Mouse (Mus musculus) limb, embryonic 14.5 days (tissue): ENCODE measurements around the gene Ddx51. TPM values are rescaled to one million over a fixed set of nuclear protein-coding genes. Genes with fewer than 3 reads are reported as not detected.

Source experiments
- ATAC-seq: fragments of 200-750 bp; cut with Nextera tagmentation; 2 replicates; pipeline ENCODE4 v1.8.0; 2017; ENCODE audit warnings: low read depth, moderate number of reproducible peaks, moderate TSS enrichment; ENCODE audit not compliant: low FRiP score
- DNase-seq: peaks from one replicate; pipeline ENCODE4 v3.0.0-alpha.2; 2015; ENCODE audit warnings: low spot score
- H3K27ac ChIP-seq: fragments of 300-500 bp; sonication (generic); replicated peaks from 2 replicates; pipeline ENCODE4 v1.5.1; 2014; ENCODE audit warnings: low read depth, mild to moderate bottlenecking, low read length, moderate library complexity, mixed read lengths
- H3K27me3 ChIP-seq: fragments of 300-500 bp; sonication (generic); 2 replicates; pipeline ENCODE4 v1.6.1; 2014; ENCODE audit warnings: low read length, mixed read lengths; ENCODE audit not compliant: control insufficient read depth, insufficient read depth
- H3K36me3 ChIP-seq: fragments of 300-500 bp; sonication (generic); 2 replicates; pipeline ENCODE4 v1.6.1; 2014; ENCODE audit warnings: mild to moderate bottlenecking, low read length, moderate library complexity, mixed read lengths; ENCODE audit not compliant: control insufficient read depth, insufficient read depth
- H3K4me1 ChIP-seq: fragments of 300-500 bp; sonication (generic); 2 replicates; pipeline ENCODE4 v1.6.1; 2014; ENCODE audit warnings: antibody characterized with exemption, low read length, mixed read lengths; ENCODE audit not compliant: control insufficient read depth, insufficient read depth
- H3K4me2 ChIP-seq: fragments of 300-500 bp; sonication (generic); replicated peaks from 2 replicates; pipeline ENCODE4 v1.6.1; 2014; ENCODE audit warnings: low read depth, mild to moderate bottlenecking, low read length, moderate library complexity; ENCODE audit not compliant: severe bottlenecking
- H3K4me3 ChIP-seq: fragments of 300-500 bp; sonication (generic); replicated peaks from 2 replicates; pipeline ENCODE4 v1.5.1; 2014; ENCODE audit warnings: low read length
- H3K9ac ChIP-seq: fragments of 300-500 bp; sonication (generic); 2 replicates; pipeline ENCODE4 v1.6.1; 2014; ENCODE audit warnings: mild to moderate bottlenecking, low read depth, low read length, moderate library complexity; ENCODE audit not compliant: severe bottlenecking
- H3K9me3 ChIP-seq: fragments of 300-500 bp; sonication (generic); 2 replicates; pipeline ENCODE4 v1.6.1; 2016; ENCODE audit warnings: low read length; ENCODE audit not compliant: control insufficient read depth
- POLR2A ChIP-seq: fragments of 200-500 bp; IDR thresholded peaks from 2 replicates; pipeline ENCODE4 v1.8.0; 2012; ENCODE audit warnings: inconsistent platforms, mild to moderate bottlenecking, moderate library complexity, borderline replicate concordance; ENCODE audit not compliant: insufficient read depth, insufficient read length; ENCODE audit errors: extremely low read depth
- WGBS: fragments of 180-500 bp; shearing (Covaris S2); extraction: QIAGEN DNeasy Blood & Tissue Kit; methylation state at CpG from one replicate; pipeline ENCODE4 v1.1.7; 2014; 5-methylcytosine and 5-hydroxymethylcytosine counted together
- polyA plus RNA-seq, 2 experiments: library from polyadenylated mRNA; depleted of rRNA in 1 of 2; stranded (reverse) in 1 of 2; unstranded in 1 of 2; fragments of >200 nt; fragmentation: Nextera tagmentation in 1 of 2; extraction: Ambion mirVana in 1 of 2; gene quantifications; 2 replicates each; pipeline versions ENCODE4 v1.2.1 to v1.2.3; 2012 to 2014

The Ddx51 gene
- polyA plus RNA-seq, 2 experiments, result 28.2 to 29.2 TPM

GRCm38 (mm10) chr5:110659682-110660081 is 6.4 kb downstream of the Ddx51 start:
- Histone ChIP-seq H3K4me1 (no peaks in the 10 kb centered on the region), H3K4me2 (no peak overlapping the region), H3K36me3 (peaks cover 83% of the 10 kb centered on the region), H3K27ac (no peak overlapping the region), H3K4me3 (no peak overlapping the region), H3K9ac (no peak overlapping the region), H3K27me3 (no peaks in the 10 kb centered on the region), H3K9me3 (no peaks in the 10 kb centered on the region)
- no peak for DNase-seq
- no peak for ATAC-seq
- no peak for TF ChIP-seq POLR2A

- Histone ChIP-seq H3K4me2 (no peak overlapping the region), H3K27me3 (no peaks in the 10 kb centered on the region), H3K9me3 (no peaks in the 10 kb centered on the region), H3K4me3 (no peak overlapping the region), H3K4me1 (no peaks in the 10 kb centered on the region), H3K27ac (no peak overlapping the region), H3K36me3 (peaks cover 85% of the 10 kb centered on the region), H3K9ac (no peak overlapping the region)
- no peak for TF ChIP-seq POLR2A
- DNase-seq, result no peak
- ATAC-seq, result no peak
- WGBS, result 89% methylated on average over 2 of the region's 2 CpGs
Observed at GRCm38 (mm10) chr5:110664041-110664440, 10.8 kb downstream of the Ddx51 start.

GRCm38 (mm10) chr5:110664750-110665269 is 11.6 kb downstream of the Ddx51 start:
- no peaks in the 10 kb centered on the region for H3K9me3 ChIP-seq
- WGBS, result 91% methylated on average over 2 of the region's 2 CpGs
- no peak overlapping the region for H3K4me2 ChIP-seq
- H3K27me3 ChIP-seq, result no peaks in the 10 kb centered on the region
- no peak overlapping the region for H3K27ac ChIP-seq
- no peak for TF ChIP-seq POLR2A
- H3K9ac ChIP-seq, result no peak overlapping the region
- DNase-seq (no peak), ATAC-seq (no peak)
- H3K36me3 ChIP-seq, result peaks cover 86% of the 10 kb centered on the region
- no peak overlapping the region for H3K4me3 ChIP-seq
- H3K4me1 ChIP-seq, result no peaks in the 10 kb centered on the region

GRCm38 (mm10) chr5:110665486-110666121 is 12.4 kb downstream of the Ddx51 start:
- 77% methylated on average over 6 of the region's 6 CpGs for WGBS
- Histone ChIP-seq H3K36me3 (peaks cover 86% of the 10 kb centered on the region), H3K9me3 (no peaks in the 10 kb centered on the region), H3K27ac (no peak overlapping the region), H3K4me2 (no peak overlapping the region), H3K9ac (no peak overlapping the region), H3K27me3 (no peaks in the 10 kb centered on the region), H3K4me1 (no peaks in the 10 kb centered on the region), H3K4me3 (no peak overlapping the region)
- no peak for TF ChIP-seq POLR2A
- DNase-seq (no peak), ATAC-seq (no peak)

GRCm38 (mm10) chr5:110682041-110682440 is 28.8 kb downstream of the Ddx51 start:
- Histone ChIP-seq H3K4me2 (no peak overlapping the region), H3K36me3 (peaks cover 96% of the 10 kb centered on the region), H3K4me3 (no peak overlapping the region), H3K27ac (no peak overlapping the region), H3K27me3 (no peaks in the 10 kb centered on the region), H3K4me1 (no peaks in the 10 kb centered on the region), H3K9ac (no peak overlapping the region), H3K9me3 (no peaks in the 10 kb centered on the region)
- ATAC-seq (no peak), DNase-seq (no peak)
- no peak for TF ChIP-seq POLR2A
- WGBS, result 96% methylated on average over 8 of the region's 8 CpGs
